Mouse (Mus musculus) brown adipose tissue, adult 24 weeks (tissue): ENCODE results near the gene 4933427D14Rik. TPM values are rescaled to one million over a fixed set of nuclear protein-coding genes. Genes with fewer than 3 reads are reported as not detected.
A peak's percentile ranks its signal among the peaks of the same experiment; 100 is the strongest.

Experiments used
- H3K27ac ChIP-seq: fragments of 200-500 bp; replicated peaks from 2 replicates; pipeline ENCODE4 v1.5.1; 2012; ENCODE audit warnings: low read depth, mild to moderate bottlenecking, low read length
- H3K4me1 ChIP-seq: fragments of 200-500 bp; 2 replicates; pipeline ENCODE4 v1.6.1; 2012; ENCODE audit warnings: low read length, mixed read lengths; ENCODE audit not compliant: control insufficient read depth, insufficient read depth, insufficient read length
- H3K4me3 ChIP-seq: fragments of 200-500 bp; 2 replicates; pipeline ENCODE4 v1.5.1; 2012; ENCODE audit warnings: low read depth, mild to moderate bottlenecking, low read length, moderate library complexity; ENCODE audit not compliant: insufficient read depth
- polyA plus RNA-seq: library from polyadenylated mRNA; stranded (reverse); fragments of >200 nt; gene quantifications from 2 replicates; pipeline ENCODE4 v1.2.4, GENCODE M21; 2012; ENCODE audit not compliant: missing spikeins, insufficient read depth, insufficient read length

Gene 4933427D14Rik
- polyA plus RNA-seq, 1 experiment, result 2.2 TPM

DNA sequence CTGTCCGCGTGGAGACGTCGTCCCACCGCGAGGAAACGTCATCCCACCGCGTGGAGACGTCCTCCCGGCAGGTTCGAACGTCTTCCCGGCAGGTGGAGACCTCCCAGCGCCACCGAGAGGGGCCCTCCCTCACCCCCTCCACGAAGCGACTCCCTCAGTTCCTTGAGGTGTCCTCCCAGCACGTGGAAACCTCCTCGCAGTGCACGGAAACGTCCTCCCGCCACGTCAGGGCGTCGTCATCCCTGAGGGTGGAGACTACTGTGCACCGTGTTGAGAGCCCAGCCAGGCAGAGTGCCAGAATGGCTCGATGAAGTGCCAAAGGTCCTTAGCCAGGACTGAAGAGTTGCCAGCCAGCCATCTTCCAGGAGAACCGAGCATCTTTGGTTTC, 8.1 kb upstream of the 4933427D14Rik start, which contains the start of gene Med31:
Gene Med31 (minus strand): TSS at position 183 of the 388 bp plus-strand sequence.
- peak within 1 kb of the TSS; percentile 86 for H3K4me3 ChIP-seq
- H3K4me1 ChIP-seq, result no peaks in the 10 kb centered on the region; the same call in 1 of the 2 replicates
- H3K27ac ChIP-seq, result peak within 1 kb of the TSS; percentile 77

- Histone ChIP-seq H3K4me3 (peak overlapping the region; percentile 86), H3K4me1 (no peaks in the 10 kb centered on the region; the same call in 1 of the 2 replicates), H3K27ac (peak overlapping the region; percentile 77)
These were observed 7.5 kb upstream of the 4933427D14Rik start for GRCm38 (mm10) chr11:72214591-72215409.

DNA sequence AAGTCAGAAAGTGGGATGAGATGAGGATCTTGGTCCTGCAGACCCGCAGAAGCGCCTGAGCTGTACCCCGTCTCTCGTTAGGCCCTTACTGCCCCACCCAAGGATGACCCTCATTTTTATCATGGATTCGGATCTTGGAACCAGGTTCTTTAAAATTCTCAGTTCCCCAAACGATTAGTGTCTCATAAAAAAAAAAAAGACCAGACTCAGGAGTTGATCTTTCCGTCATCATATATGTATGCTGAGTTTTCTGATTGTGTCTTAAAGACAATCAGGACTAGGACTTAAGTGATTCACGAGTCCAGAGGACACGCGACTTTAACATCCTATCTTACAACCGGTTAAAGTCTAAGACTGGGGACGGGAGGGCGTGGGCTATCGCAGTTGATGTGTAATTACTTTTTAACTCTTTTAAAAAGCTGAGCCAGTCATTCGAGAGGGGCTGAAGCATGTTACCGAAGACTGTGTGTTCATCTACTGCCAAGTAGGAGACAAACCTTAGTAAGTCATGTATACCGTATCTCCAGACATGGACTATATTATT, 647 bp upstream of the 4933427D14Rik start:
- H3K4me1 ChIP-seq, result peaks cover 12% of the 10 kb centered on the region
- H3K4me3 ChIP-seq, result peak overlapping the region; percentile 99
- H3K27ac ChIP-seq, result peak overlapping the region; percentile 80

GRCm38 (mm10) chr11:72206341-72207203, 687 bp downstream of the 4933427D14Rik start, which contains the start of gene Gm43951:
Gene Gm43951, minus strand, starts transcription at chr11:72206840.
- Histone ChIP-seq H3K4me3 (peak within 1 kb of the TSS; percentile 99), H3K27ac (peak within 1 kb of the TSS; percentile 80)

GRCm38 (mm10) chr11:72205256-72205655, 2.0 kb downstream of the 4933427D14Rik start:
- Histone ChIP-seq H3K27ac (no peak overlapping the region), H3K4me3 (no peak overlapping the region), H3K4me1 (peaks cover 12% of the 10 kb centered on the region)

More at GRCm38 (mm10) chr11:72206341-72207203, 687 bp downstream of the 4933427D14Rik start, which contains the start of gene Gm43951:
- H3K4me1 ChIP-seq, result peaks cover 12% of the 10 kb centered on the region

DNA sequence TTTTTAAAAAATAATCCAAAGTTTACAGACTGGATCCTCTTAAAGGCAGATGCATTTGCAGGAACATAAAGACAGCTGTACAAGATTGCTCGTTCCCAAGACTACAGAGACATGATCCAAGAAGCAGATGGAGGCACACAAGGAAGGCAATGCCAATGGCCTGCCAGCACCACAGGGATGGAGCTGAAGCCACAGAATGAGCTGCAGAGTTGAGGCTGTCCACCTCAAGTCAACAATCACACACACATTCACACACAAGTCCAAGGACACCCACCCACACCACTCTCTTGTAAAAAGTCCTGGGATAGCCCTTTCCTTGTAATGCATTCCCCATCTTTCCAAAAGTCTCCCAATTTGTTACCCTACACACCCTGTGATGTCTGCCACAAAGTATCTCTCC, 3.8 kb downstream of the 4933427D14Rik start:
- H3K27ac ChIP-seq, result no peak overlapping the region
- H3K4me1 ChIP-seq, result peaks cover 12% of the 10 kb centered on the region
- no peak overlapping the region for H3K4me3 ChIP-seq

DNA sequence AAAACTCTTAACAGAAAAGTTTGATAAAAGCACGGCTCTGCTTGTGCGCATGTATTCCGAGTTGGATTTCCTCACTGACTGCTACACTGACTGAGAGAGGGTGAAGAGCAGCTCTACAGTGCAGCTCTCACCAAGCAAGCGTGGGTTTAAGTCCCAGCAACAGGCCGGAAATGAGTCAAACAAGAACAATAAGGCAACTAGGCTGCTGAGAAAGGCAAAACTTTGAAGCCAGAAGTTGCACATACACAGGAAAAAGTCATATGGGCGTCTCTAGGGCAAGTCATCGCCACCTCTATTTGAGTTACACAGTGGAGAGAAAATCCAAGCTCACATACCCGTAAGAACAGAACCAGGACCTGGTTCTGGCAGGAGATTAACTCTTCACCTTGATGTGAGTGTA, 10.8 kb downstream of the 4933427D14Rik start:
- peaks cover 6% of the 10 kb centered on the region; the same call in 1 of the 2 replicates for H3K4me1 ChIP-seq
- peak overlapping the region; percentile 86 for H3K27ac ChIP-seq
- no peak overlapping the region for H3K4me3 ChIP-seq

- Histone ChIP-seq H3K4me3 (no peak overlapping the region), H3K4me1 (peaks cover 6% of the 10 kb centered on the region; the same call in 1 of the 2 replicates), H3K27ac (no peak overlapping the region)
These were observed 13.0 kb downstream of the 4933427D14Rik start for GRCm38 (mm10) chr11:72194259-72194658.

DNA sequence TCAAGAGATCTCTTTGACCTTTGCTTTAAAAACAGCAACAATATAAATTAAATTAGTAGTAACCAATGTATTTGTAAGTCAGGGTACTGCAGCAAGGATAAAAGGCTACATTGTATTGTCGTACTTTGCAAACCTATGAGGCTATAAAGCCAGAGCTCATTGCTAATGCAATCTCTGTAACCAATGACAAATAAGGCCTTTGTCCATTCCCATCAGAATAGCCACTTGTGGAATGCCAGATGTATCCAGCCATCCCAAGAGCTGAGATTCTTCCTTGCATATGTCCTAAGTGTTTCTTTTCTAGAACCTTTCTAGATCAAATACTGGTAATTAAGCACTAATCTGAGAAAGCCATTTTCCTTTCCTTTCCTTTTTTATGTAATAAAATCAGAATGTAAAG, 16.4 kb downstream of the 4933427D14Rik start:
- no peak overlapping the region for H3K4me3 ChIP-seq
- no peak overlapping the region for H3K27ac ChIP-seq
- no peaks in the 10 kb centered on the region for H3K4me1 ChIP-seq

DNA sequence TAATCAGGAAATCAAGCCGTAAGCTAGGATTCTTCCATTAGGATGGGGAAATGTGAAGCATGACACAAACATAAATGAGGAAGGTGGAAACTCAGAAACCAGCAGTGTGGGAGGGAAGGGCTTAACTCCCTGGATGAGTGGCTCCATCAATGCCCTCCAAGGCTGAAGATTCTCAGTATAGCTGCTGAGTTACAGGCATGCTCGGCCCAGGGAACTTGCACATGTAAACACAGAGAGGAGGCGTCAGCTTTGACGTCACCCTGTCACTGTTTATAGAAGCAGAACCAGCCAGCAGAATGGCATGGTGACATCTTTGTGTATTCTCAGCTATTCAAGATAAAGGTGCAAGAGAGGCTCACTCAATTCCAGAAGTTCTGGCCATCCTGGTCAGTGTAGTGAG, 23.0 kb downstream of the 4933427D14Rik start:
- no peak overlapping the region for H3K4me3 ChIP-seq
- H3K4me1 ChIP-seq, result no peaks in the 10 kb centered on the region
- H3K27ac ChIP-seq, result no peak overlapping the region

GRCm38 (mm10) chr11:72181136-72181535, 26.1 kb downstream of the 4933427D14Rik start:
- H3K4me3 ChIP-seq, result no peak overlapping the region
- H3K27ac ChIP-seq, result no peak overlapping the region
- no peaks in the 10 kb centered on the region for H3K4me1 ChIP-seq

DNA sequence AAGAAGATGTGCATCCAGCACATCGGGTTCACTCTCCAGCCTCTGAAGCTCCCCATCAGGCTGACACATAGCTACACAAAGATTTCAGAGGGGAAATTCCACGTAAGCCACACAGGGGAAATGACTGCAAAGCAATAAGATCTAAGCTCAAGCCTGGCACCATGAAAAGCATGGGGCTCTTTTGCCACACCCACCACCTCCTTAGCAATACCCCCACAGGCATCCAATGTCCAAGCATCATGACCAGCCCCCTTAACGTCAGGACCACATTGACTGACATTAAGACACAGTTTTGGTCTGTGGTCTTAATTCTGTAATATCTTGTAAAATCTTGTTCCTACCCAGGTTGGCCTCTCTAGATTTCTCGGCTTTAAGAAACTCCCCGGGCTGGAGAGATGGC, 26.7 kb downstream of the 4933427D14Rik start:
- no peak overlapping the region for H3K4me3 ChIP-seq
- H3K27ac ChIP-seq, result no peak overlapping the region
- no peaks in the 10 kb centered on the region for H3K4me1 ChIP-seq

DNA sequence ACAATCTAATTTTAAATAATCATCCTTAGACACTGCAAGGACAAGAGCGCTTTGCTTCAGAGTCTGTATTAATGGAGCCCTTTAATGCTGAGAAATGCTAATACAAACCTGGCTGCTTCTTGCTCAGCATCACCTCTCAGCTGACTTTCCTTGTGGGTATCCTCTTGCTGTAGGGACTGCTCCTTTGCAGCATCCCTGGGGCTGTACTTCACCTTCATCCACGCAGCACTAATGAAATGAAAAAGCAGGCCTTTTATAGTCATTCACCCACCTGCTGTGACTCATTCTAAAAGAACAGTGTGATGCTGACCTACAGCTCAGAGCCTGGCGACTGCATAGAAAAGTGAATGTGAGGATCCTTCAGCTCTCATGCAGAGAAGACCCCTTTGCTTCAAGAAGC, 30.7 kb downstream of the 4933427D14Rik start:
- H3K4me1 ChIP-seq, result no peaks in the 10 kb centered on the region
- no peak overlapping the region for H3K4me3 ChIP-seq
- H3K27ac ChIP-seq, result no peak overlapping the region

GRCm38 (mm10) chr11:72175966-72176365, 31.3 kb downstream of the 4933427D14Rik start:
- no peak overlapping the region for H3K27ac ChIP-seq
- no peaks in the 10 kb centered on the region for H3K4me1 ChIP-seq
- H3K4me3 ChIP-seq, result no peak overlapping the region

GRCm38 (mm10) chr11:72174721-72175120, 32.5 kb downstream of the 4933427D14Rik start:
- Histone ChIP-seq H3K27ac (no peak overlapping the region), H3K4me3 (no peak overlapping the region), H3K4me1 (no peaks in the 10 kb centered on the region)
